Mouse (Mus musculus) adrenal gland, postnatal 25 days (tissue): ENCODE data around the gene Fam207a. TPM values are rescaled to one million over a fixed set of nuclear protein-coding genes. Genes with fewer than 3 reads are reported as not detected.

Experiments used
- DNase-seq: peaks from one replicate; pipeline ENCODE4 v3.0.0; 2021; ENCODE audit warnings: mixed read lengths
- total RNA-seq: library from RNA; stranded (reverse); gene quantifications from 2 replicates; pipeline ENCODE4 v1.2.3, GENCODE M21; 2021

The Fam207a gene
- total RNA-seq, 1 experiment from 2014 or later = 24.6 TPM

GRCm38 (mm10) chr10:77455251-77456010 lies 60.2 kb downstream of the Fam207a start:
- DNase-seq = no peak

GRCm38 (mm10) chr10:77454795-77455194 lies 60.8 kb downstream of the Fam207a start:
- DNase-seq = no peak

- DNase-seq = no peak
Measured at GRCm38 (mm10) chr10:77451822-77452221, 63.8 kb downstream of the Fam207a start.

GRCm38 (mm10) chr10:77450159-77450464 lies 65.5 kb downstream of the Fam207a start:
- DNase-seq = no peak

DNA sequence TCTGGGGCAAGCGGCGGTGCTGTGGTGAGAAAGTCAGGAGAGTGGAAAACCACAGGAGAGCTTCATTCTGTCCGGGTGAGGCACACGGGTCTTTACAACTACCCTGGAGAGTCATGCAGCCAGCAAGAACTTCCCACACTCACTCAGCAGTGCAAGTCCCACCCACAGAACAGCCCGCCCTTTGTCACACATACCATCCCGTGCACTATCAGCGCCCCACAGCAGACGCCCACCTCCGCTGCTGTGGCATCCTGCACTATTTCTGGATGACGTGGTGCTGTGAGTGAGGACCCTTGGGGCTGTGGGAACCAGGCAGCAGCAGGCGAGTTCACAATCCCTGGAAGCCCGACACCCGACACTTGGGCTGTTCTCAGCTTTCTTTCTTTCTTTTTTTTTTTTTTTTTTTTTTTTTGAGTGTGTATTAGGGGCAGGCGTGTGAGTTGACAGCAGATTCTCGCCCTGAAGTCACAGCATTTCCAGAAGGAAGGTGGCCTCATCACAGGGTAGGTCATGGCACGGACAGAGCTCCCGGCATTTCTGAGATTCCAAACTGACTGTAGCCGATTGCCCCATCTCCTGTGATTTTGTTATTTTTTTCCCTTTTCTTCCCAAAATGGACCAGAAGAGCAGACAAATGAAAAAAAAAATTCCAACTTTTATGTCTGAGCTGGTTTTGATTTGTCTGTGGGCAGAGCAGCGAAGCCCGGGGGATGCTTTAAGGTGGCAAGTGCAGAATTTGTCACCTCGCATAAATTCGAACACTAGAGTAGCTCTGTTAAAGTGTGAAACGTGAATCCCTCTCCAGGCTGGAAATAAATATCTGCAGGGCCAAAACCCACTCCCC lies 66.0 kb downstream of the Fam207a start:
- DNase-seq = no peak

DNA sequence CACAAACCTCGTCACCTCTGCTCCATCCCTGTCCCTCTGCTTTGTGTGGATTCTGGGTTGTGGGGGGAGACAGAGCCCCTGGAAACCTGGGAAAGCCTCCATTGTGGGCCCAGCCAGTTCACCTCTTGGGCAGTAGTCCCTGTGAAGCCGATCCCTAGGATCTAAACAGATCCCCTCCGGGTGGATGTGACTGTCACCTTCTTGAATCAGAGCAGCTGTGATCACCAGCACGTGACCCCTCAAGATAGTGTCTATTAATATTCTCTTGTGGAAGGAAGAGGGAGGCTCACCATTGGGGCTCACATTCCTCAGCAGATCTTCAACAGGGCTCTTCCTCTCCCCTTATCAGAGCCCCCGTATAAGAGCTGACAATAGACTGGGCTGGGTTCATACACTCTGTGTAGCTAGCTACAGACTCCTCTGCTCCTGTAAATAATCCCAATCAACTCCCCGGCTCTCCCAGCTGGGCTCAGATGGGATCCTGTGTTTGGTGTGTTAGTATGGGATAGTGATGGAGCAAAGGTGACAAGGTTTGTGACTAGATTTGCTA lies 66.8 kb downstream of the Fam207a start:
- DNase-seq = no peak

DNA sequence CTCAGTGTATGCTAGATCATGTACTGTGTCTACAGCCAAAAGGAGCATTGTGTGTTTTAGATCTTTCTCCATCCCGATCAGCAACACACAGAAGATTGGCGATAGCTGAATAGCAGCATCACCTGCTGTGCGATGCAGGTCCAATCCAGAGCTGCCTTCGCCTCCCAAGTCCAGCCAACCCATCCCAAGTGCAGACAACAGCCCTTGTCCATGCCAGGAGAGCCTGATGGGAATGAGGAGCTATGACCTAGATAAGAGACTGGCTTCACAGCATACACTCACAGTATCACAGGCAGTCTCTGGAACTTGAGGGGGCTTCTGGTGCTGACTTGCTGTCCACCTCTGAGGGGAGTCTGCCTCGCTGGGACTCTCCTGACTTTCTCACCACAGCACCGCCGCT lies 67.4 kb downstream of the Fam207a start:
- DNase-seq = no peak

GRCm38 (mm10) chr10:77447755-77448154 lies 67.8 kb downstream of the Fam207a start:
- DNase-seq = no peak

DNA sequence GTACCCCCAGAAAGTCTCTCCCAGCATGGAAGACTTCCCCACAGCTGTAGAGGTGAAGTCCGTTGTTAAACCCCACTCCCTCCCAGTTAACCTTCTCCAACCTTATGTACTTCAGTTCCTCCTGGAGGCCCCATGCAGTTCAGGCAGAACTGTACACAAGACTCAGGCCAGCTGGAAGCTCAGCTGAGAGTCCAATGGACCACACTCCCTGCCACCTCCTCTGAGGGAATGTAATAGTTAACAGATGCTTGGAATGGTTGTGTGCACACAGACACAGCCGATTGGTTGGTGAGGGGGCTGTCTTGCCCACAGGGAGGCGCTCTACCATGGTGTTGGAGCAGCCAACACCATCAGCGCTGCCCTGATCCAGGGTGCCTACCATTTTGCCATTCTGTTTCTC lies 73.3 kb downstream of the Fam207a start:
- DNase-seq = no peak

GRCm38 (mm10) chr10:77441812-77442211 lies 73.8 kb downstream of the Fam207a start:
- no peak for DNase-seq

DNA sequence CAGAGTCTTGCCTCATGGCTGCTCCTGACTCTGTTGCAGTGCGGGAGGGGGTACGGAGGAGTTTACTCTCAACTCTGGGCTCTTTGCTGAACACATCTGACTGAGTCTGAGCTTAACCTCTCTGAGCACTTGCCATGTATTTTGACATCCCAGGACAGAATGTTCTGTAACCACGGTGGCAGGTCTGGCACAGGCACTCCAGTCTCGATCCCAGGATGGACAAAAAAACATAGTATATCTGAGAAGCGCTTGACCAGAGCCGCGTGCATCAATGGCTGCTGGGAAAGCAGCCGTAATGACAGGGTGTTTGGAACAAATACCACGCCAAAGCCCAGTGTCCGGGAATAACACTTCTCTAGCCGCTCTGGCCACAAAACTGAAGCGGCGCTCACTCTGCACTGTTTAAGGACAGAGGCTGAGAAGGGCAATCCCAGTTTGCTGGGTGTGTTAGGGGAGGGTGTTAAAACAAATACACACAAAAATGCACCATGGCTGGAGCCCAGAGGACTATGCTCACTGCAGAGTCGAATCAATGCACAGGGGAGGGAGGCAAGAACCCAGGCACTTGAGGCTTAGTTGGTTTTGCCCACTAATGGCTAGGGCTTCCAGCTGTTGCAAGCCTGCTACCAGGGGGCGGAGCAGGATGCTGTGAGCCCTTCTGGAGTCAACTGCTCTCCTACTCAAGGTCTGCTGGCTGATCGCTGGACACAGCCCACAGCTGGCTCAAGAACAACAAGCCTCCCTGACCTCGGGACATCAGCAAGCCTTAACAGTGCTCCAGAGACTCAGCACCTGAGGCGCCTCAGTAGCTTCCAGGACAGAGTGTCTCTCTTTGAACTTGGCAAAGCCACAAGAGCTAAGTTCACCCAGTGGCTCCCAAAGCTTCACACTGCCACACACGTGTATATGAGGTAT lies 74.5 kb downstream of the Fam207a start:
- peak; percentile 44 for DNase-seq

- DNase-seq = no peak
Measured at GRCm38 (mm10) chr10:77440286-77440685, 75.3 kb downstream of the Fam207a start.

DNA sequence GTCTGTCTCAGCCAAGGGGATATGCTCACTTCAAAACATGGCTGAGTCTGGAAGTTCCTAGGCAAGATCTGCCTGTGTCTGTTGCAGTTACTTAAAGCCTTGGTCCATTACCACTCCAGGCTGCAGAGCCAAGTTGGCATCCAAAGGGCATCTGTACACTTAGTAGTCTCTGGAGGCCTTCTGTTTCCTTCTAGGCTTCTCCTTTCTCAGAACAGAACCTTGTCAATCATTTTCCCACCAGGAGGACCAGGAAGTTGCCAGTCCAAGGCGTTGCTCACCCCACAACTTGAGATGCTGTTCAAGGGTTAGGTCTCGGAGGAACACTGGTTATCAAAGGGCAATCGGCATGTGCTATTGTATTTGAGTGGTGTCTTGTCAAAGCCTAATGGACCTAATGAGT lies 76.6 kb downstream of the Fam207a start:
- no peak for DNase-seq

- DNase-seq = no peak
Measured at GRCm38 (mm10) chr10:77438021-77438420, 77.6 kb downstream of the Fam207a start.

Other genes with a start within 250 kb of the Fam207a start
- gene Adarb1, start 97.5 kb downstream of the Fam207a start, total RNA-seq = 12.4 and 14.0 TPM in 2 replicates
- gene Itgb2, start 14.5 kb upstream of the Fam207a start, total RNA-seq = 2.2 and 3.3 TPM in 2 replicates
- 154 and 195 TPM in 2 replicates for gene Pttg1ip, start 65.9 kb upstream of the Fam207a start, total RNA-seq
- 104 and 117 TPM in 2 replicates for gene Sumo3, start 90.3 kb upstream of the Fam207a start, total RNA-seq
- 20.9 TPM in 1 of 2 replicates, not detected in the other for gene Gm49325, start 90.4 kb upstream of the Fam207a start, total RNA-seq
- 45.4 and 45.5 TPM in 2 replicates for gene Ube2g2, start 106.5 kb upstream of the Fam207a start, total RNA-seq
- 0.39 and 0.86 TPM in 2 replicates for gene Tspear, start 170.8 kb upstream of the Fam207a start, total RNA-seq
- not detected in 2 replicates for gene Gm19402, start 175.0 kb upstream of the Fam207a start, total RNA-seq
- gene Gm9508, start 181.4 kb upstream of the Fam207a start, total RNA-seq = not detected in 2 replicates
- gene Gm10272, start 190.8 kb upstream of the Fam207a start, total RNA-seq = not detected in 2 replicates
- gene Gm10024, start 195.7 kb upstream of the Fam207a start, total RNA-seq = not detected in 2 replicates
- gene Gm10142, start 200.0 kb upstream of the Fam207a start, total RNA-seq = not detected in 2 replicates
- gene Krtap12-1, start 204.8 kb upstream of the Fam207a start, total RNA-seq = not detected in 2 replicates
- not detected in 2 replicates for gene Gm10100, start 210.7 kb upstream of the Fam207a start, total RNA-seq
- not detected in 2 replicates for gene Gm18596, start 226.9 kb upstream of the Fam207a start, total RNA-seq
- not detected in 2 replicates for gene Gm9736, start 235.6 kb upstream of the Fam207a start, total RNA-seq
- gene Gm3233, start 243.9 kb upstream of the Fam207a start, total RNA-seq = not detected in 2 replicates